Mouse (Mus musculus) MEL-GATA-1-ER (cell line): ENCODE measurements around the gene Sptbn4.

Experiments used
- DNase-seq: peaks from one replicate; pipeline ENCODE4 v3.0.0-alpha.2; 2012; ENCODE audit warnings: low read depth; ENCODE audit errors: extremely low read depth

Sptbn4 gene

DNA sequence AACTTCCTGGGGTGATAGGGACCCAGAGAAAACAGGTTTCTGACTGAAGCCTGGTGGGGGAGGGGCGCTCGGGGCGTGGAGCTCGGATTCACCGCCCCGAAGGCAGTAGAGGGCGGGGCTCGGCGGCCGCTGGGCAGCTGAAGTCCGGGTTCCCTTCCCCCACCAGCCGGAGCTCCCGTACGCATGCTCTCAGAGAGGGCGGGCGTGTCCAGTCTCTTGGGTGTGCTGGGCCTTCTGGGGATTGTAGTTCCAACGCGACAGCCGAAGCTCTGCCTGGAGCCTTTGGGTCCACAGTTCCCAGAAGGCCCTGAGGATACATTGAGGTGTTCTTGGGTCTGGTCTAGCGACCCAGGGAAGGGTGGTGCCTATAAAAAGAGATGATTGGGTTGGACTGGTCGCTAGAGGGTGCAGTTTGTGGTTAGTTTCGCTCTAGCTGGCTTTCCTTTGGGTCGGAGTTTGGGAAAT is 27.0 kb upstream of the Sptbn4 start:
- DNase-seq = peak; percentile 98

DNA sequence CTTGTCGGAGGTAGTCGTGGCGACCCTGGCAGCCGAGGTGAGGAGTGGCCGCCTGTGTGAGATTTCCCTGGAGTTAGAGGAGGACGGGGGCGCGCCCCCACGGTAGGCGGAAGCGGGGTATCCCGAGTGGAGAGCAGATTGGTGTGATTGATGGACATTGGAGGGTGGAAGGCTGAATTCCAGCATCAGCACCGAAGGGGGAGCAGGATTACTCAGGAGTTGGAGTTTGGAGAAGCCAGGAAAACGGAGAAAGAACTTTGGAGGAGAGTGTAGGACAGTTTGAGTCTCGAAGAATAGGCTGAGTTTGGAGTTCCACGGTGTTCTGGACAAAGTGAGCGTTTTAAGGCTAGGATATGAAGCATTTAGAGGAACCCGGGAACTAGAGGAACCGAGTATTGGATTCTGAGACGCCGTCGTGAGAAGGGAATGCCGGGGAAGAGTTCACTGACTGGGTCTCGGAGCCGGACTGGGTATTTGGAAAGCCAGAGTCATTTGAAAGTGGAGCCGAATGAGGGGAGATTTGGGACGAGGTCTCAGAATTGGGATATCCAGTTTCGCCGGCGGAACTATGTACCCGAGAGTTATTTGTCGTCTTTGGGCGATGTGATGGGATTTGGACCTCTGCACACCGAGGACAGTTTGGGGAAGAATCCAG is 26.5 kb upstream of the Sptbn4 start:
- peak; percentile 37 for DNase-seq

DNA sequence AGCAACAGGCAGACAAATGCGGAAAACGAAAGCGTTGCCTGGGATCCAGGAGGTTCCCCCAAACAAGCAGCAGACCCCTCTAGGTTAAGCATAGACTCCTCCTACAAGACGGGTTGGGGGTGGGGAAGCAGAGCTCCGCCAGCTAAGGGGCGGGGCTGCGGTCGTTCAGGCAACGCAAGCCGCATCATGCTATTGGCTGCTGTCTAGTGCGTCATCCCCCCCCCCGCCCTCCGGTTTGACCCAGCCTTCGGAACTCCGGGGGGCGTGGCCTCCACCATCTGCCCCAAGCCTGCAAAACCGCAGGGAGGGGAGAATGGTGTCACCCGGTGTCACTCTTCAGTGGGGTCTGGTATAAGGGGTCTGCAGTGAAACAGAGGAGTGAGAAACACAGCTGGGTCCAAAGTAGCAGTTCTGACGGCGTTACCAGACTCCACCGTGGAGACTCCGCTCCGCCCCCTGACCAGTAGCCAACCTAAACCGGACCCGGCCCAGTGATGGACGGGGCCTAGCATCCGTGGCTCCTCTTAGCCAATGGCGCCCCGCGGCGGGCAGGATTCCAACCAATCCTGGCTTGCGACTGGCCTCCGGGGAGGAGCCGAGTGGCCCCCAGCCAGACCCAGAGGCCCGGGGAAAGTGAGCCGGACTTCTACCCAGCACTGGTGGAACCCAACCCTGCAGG is 25.8 kb upstream of the Sptbn4 start, which contains the start of gene Sertad3:
Sertad3 (plus strand) TSS at position 613 of the 679 bp plus-strand sequence.
- peak; percentile 89 for DNase-seq

DNA sequence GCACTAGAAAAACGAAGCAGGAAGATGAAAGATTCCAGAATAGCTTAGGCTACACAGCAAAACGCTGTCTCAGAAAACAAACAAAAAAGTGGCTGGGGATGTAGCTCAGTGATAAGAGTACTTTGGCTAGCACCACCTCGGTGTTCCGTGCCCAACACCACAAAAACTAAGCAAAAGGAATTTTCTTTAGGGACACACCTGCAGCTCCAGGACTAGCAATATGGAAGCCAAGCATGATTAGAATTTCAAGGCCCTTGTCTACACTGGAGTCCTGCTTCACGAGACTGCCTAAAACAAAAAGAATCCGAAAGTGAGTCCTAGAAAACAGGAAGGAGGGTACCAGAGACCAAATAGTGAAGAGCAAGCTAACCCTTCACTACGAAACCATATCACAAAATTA is 25.1 kb upstream of the Sptbn4 start:
- DNase-seq = peak; percentile 43

DNA sequence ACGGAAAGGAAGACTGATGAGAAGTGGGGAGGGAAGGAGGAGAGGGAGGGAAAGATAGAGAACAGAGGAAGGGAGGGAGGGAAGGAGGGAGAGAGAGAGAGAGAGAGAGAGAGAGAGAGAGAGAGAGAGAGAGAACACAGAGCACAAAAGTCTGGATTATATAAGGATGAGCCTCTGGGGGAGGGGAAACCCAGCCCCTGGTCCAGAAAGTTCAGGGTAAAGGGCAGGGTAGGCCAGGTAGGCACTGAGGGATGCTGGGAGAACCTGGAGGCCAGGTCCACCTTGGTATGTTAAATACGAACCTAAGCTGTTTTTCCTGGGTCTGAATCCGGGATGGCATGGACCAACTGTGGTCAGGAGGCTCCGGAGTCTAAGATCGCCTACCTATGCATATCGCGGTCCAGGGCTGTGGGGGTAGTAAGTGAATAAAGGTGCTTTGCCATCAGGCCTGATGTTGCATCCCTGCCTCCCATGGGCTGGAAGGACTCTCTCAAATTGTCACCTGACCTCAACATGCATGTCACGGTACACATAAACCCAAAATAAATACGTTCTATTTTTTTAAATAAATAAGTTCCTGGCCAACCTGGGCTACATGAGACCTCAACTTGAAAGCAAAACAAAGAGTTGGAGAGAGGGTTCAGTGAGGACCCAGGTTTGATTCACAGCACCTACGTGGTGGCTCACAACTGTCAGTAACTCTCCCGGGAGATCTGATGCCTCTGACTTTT is 24.1 kb upstream of the Sptbn4 start:
- no peak for DNase-seq

DNA sequence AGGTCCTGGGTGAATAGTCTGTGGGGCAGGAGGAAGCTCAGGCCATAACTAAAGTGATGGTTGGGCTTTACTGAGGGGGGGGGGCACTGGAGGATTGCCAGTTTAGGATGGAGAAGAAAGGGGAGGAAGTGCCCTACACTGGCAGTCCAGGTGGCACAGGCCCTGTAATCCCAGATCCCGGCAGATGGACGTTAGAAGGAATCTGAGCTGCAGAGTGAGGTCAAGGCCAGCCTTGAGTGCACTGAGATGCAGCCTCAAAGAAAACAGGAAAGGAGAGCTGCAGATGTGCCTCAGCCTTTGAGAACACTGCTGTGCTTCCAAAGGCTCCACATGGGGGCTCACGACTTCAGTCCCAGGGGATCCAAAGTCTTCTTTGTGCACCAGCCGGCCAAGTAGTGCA is 20.2 kb upstream of the Sptbn4 start:
- DNase-seq = no peak

DNA sequence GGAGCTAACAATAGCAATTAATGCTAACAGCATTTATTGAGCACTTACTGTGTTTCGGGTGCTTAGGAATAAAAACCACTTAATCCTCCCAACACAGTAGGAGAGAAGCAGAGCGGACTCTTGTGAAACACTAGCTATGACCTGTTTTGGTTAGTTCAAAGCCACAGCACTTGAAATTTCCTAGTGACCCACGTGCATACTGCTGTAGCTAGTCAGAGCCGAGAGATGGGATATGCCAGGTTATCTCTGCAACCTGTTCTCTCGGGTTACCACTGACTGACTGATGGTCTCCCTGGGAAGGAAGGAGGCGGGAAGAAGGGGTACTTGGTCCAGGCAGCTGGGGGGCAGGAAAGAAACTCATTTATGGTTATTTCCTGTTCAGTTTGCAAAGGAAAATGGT is 13.0 kb upstream of the Sptbn4 start:
- no peak for DNase-seq

DNA sequence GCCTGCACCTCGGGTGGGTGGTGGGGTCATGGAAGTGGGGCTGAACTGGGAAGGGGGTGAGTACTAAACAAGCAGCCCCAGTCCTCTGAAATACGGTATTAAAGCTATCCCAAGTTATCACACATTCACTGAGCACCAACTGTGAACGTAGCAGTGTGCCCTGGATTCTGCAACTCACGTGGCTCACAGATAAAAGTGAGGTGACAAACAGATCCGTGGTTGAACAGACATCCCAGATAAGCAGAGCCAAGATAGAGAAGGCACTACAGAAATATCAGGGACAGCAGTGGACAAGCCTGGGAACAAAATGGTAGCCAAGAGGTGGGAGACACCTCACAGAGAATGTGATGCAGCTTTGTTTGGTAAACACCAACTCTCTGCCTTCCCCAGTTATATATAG is 12.2 kb upstream of the Sptbn4 start:
- no peak for DNase-seq

DNA sequence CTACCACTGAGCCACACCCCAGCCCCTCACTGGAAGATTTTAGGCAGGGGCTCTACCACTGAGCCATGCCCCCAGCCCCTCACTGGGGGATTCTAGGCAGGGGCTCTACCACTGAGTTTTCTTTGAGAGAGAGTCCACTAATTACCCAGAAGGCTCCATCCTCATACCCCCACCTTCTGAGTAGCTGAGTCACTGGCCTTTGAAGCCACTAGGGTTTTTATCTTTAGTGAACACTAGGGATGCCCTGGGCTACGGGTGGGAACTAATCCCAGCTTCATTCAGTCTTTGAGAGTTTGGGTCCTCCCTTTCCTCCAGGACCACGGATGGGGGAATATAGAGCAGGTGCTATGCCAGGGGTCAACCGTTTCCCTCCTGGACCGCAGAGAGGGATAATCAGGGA is 11.1 kb upstream of the Sptbn4 start:
- DNase-seq = no peak

DNA sequence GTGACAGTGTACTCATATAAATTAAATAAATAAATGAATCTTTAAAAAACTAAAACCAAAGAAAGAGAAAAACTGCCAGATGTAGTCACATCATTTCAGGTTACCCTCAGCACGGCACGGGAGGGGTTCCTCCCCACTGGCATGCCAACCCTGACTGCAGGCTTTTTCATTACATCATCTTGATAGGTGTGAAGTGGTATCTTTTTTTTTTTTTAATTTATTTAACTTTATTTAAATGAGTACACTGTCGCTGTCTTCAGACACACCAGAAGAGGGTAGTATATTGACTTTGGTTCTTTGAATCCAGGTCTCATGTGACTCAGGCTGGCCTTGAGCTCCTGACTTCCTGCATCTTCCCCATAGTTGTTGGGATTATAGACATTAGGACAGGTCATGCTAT is 7.8 kb upstream of the Sptbn4 start:
- peak; percentile 16 for DNase-seq

DNA sequence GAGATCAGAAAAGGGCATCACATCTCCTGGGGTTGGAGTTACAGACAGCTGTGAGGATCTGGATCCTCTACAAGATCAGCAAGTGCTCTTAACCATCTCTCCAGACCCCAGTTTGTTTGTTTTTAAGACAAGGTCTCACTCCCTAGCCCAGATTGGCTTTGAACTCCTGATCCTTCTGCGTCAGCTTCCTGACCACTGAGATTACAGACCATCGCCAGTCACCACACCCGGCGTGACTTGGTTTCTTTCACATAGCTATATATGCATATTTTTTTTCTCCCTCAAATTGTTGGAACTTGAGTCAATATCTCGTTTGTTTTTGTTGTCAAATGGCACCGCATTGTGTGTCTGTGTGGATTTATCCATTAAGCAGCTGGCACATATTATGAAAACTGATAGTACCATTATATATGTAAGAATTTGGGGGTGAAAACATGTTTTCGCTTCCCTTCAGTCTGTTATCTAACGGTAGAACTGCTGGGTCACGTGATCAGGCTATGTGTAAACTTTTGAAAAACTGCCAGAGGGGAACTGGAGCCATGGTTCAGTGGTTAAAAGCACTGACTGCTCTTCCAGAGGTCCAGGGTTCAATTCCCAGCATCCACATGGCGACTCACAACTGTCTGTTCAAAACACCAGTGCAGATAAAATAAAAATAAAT is 7.1 kb upstream of the Sptbn4 start:
- DNase-seq = peak; percentile 78

DNA sequence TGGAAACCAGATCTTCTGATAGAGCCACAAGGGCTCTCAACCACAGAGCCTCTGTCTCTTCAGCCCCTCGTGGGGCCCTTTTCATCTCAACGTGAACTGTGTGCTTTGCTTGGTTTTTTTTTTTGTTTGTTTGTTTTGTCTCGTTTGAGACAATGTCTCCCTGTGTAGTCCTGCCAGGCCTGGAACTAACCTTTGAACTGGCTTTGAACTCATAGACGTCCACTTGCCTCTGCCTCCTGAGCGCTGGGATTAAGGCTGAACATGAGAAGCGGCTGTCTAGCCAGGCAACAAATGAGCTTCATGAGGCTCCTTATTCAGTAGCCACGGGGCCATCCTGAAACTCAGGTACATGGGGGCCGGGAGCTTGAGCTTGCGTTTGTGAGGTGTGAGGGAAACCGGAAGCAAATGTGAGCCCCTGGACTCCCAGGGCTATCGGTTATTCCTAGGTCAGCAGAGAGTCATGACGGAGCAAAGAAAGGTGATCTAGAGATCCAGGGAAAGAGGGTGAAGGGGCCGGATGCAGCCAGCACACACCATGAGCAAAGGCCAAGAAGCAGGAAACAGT is 4.8 kb upstream of the Sptbn4 start:
- no peak for DNase-seq

DNA sequence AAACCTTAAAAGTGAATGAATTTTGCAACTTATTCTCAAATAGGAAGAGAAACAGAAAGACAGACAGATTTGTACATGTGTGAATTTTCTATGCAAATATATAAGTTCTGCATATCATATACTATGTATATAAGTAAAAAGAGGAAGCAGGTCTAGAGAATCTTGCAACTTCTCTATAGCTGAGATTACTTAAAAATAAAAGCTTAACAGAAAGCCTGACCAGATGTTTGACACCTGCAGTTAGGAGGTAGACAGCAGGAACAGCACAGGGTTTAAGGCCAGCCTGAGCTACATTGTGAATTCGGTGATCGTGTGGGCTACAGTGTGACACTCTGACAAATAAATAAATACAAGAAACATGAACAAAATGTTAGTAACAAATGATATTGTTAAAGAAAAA is 3.9 kb upstream of the Sptbn4 start:
- peak; percentile 27 for DNase-seq

DNA sequence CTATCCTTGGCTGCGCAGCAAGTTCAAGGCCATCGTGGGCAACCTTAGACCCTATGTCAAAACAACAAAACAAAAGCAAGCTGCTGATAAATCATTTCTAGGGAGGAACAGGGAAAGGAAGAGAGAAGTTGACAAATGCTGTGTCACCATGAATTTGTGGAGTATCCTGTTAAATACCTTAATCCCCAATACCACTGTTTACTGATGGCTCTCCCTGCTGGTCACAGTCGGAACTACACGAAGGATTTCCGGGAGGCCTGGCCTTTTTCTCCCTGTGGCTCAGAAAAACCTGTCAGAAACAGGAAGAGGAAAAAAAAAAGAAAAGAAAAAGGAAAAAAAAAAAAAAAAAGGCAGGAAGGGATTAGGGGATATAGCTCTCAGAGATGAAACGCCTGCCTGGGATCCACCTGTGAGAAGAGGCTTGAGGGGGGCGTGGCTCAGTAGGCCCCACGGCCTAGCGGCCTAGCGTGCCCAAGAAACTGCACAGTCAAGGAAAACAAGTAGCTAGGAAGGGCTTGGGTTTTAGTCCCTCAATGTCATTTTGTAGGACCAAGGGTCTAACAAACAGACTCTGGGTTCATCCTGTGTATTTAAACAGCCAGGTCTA is 1.9 kb upstream of the Sptbn4 start:
- DNase-seq = peak; percentile 85

DNA sequence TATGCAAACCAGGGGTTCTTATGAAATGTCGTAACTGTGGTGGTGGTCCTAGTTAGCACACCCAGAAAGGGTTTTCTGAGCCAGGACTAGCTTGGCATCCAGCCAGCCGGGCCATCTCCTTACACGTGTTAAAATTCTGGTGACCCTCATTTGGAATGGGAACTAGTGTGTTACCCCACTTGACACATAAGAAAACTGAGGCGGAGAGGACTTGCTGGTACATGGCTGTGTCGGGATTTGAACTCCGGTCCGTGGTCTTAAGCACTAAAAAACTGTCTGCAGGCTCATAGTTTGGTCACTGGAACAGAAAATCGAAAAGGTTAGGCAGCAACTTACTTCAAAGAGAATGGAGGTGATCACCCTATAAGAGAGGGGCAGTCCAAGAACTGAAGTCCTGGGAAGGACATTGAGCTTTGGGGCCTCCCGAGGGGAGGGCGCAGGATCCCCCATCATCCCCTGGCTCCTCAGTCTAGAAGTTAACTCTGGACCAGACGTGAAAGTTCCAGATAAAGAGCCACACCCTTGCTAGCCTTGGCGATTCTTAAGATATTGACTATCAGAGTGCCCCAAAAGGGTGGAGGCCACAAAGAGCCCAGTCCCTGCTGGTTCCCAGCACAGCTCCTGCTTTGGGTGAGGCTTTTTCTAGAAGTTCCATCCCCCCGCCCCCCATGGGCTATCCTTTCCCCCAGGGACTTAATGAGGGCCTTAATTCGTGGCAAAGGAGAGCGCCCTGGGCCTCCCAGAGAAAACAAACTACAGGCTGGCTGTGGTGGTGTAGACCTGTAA is 1.1 kb upstream of the Sptbn4 start:
- peak; percentile 66 for DNase-seq

DNA sequence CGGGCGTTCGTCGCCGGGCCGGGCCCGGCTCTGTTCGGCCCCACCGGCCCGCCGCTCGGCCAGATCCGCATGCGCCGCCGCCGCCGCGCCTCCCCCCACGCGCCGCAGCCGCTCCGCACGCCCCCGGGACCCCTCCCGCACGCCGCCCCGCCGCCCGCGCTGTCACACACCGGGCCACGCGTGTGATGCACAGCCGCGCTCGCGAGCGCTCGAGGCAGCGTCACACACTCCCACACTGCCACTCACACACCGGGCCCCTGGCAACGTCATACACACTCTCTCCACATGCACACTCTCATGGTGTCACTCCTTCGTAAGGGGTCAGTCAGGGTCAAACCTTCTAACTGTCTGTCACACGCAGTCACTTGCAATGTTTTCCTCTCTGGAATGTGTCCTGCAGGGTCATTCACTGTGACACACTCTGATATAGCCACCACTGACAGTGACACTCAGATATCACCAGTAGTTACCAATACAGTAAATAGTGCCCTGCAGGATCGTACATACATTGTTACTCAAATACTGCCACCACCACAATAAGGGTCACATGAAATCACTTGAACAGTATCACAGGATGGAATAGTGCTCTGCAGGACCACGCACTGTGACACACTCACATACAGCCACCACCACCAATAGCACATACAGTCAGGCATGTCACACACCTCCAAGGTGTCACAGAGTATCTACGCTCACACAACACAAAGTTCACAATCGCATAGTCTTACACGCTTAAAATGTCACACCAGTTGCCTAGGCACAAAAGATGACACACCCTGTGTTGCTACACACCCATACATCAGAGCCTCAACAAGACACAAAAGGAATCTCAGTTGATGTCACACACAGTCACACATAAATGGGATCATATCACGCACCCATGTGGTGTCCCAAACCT is 716 bp downstream of the Sptbn4 start:
- DNase-seq = no peak

DNA sequence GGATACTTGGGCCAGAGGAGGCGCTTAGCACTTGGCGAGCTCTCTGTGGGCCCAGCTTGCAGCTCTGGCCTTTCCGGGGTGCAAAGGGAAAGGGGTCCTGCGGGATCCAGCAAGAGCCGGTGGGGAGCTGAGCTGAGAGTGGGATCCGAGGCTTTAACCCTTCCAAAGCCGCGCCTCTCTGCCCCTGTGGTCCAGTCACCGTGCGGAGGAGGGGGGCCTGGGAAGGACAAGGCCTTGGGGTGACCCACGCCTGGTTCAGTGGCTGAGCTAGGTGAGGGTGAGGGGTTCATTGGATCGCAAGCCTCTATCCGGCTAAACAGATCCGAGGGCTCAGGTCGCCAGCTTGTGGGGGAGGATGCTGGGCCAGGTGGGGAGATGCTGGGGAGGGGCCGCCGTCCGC is 1.4 kb downstream of the Sptbn4 start:
- DNase-seq = no peak

DNA sequence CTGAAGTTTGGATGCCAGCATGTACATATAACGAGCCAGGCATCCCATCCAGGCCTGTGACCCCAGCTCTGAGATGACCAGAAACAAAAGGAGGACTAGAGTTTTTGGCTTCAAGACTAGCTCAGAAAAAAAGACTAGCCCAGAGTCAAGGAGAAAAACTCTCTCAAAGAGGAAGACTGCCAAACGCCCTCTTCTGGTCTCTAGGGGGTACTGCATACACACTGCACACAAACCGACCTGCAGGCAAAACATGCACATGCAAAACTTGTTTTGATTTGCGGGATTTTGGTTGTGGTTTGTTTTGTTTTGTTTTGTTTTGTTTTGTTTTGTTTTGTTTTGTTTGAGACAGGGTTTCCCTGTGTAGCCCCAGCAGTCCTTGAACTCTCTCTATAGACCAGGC is 7.5 kb downstream of the Sptbn4 start:
- DNase-seq = no peak

DNA sequence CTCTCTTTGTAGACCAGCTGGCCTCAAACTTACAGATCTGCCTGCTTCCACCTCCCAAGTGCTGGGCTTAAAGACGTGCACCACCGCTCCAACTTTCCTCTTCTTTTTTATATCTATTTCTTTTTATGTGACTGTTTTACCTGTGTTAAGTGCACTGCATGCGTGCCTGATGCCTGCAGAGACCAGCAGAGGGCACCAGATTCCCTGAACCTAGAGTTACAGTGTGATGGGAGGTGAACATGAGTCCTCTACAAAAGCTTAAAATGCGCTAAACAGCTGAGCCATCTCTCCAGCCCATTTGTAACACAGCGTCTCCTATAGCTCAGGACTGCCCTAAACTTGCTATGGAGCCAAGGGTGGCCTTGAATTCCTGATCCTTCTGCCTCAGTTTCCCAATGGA is 9.9 kb downstream of the Sptbn4 start:
- DNase-seq = peak; percentile 40
